13 mouse cellular contexts compared by ENCODE assay signal in genomic region chr6:97952845-97953244, GRCm38 (mm10).
DNase-seq lines count a peak whose midpoint lies in the region; ATAC-seq lines count a peak whose summit lies in the region.
"Had no signal": no experiment of that assay in that cellular context is flagged by ENCODE, and none has a peak within 500 bp of the region (broad histone marks: within the 10 kb centered on the region; RNA-seq: fewer than 3 reads in every experiment).

No protein-coding gene starts in this region.

- H3K36me3 ChIP-seq in heart, embryonic 10.5 days = no peaks in the 10 kb centered on the region
- no peaks in the 10 kb centered on the region for H3K36me3 ChIP-seq in heart, embryonic 11.5 days (ENCODE audit: control insufficient read depth, insufficient read depth, low read length)
- no peaks in the 10 kb centered on the region for H3K36me3 ChIP-seq in hindbrain, embryonic 12.5 days
- H3K36me3 ChIP-seq: liver, embryonic 15.5 days; stomach, embryonic 15.5 days had no signal

- H3K27ac ChIP-seq in heart, embryonic 10.5 days = no peak overlapping the region
- no peak overlapping the region for H3K27ac ChIP-seq in heart, embryonic 11.5 days (ENCODE audit: low read depth, low read length)
- H3K27ac ChIP-seq in hindbrain, embryonic 12.5 days = no peak overlapping the region
- H3K27ac ChIP-seq: liver, embryonic 15.5 days; stomach, embryonic 15.5 days had no signal

- WGBS in heart, embryonic 10.5 days = 57% methylated on average over 8 of the region's 8 CpGs
- WGBS in heart, embryonic 11.5 days (ENCODE audit: insufficient replicate concordance) = 61% methylated on average over 8 of the region's 8 CpGs
- 79% methylated on average over 8 of the region's 8 CpGs for WGBS in hindbrain, embryonic 12.5 days

- intact Hi-C loops in left cerebral cortex, postnatal 25 days (cut with DNase I) = no loop called here

- H3K4me3 ChIP-seq in heart, embryonic 10.5 days = no peak overlapping the region
- no peak overlapping the region for H3K4me3 ChIP-seq in heart, embryonic 11.5 days (ENCODE audit: low read depth, low read length)
- no peak overlapping the region for H3K4me3 ChIP-seq in hindbrain, embryonic 12.5 days
- H3K4me3 ChIP-seq: liver, embryonic 15.5 days; stomach, embryonic 15.5 days had no signal

- ATAC-seq in heart, embryonic 11.5 days (replicated peaks; ENCODE audit: insufficient number of reproducible peaks, low FRiP score, low TSS enrichment) = no peak
- no peak for ATAC-seq in hindbrain, embryonic 12.5 days (ENCODE audit: low FRiP score)
- ATAC-seq: inflammation-experienced regulatory T-cells, adult 6 months; midbrain, embryonic 16.5 days had no signal

- no peak overlapping the region for H3K9ac ChIP-seq in heart, embryonic 11.5 days (ENCODE audit: low read depth, low read length)
- no peak overlapping the region for H3K9ac ChIP-seq in hindbrain, embryonic 12.5 days
- H3K9ac ChIP-seq: liver, embryonic 15.5 days; stomach, embryonic 15.5 days had no signal

- no peak overlapping the region for H3K4me2 ChIP-seq in heart, embryonic 11.5 days
- no peak overlapping the region for H3K4me2 ChIP-seq in hindbrain, embryonic 12.5 days (replicated peaks)
- H3K4me2 ChIP-seq: liver, embryonic 15.5 days; stomach, embryonic 15.5 days had no signal

- no peaks in the 10 kb centered on the region for H3K27me3 ChIP-seq in heart, embryonic 10.5 days (ENCODE audit: insufficient read depth, poor library complexity, severe bottlenecking)
- H3K27me3 ChIP-seq in heart, embryonic 11.5 days (ENCODE audit: control insufficient read depth, insufficient read depth, low read length) = no peaks in the 10 kb centered on the region
- no peaks in the 10 kb centered on the region for H3K27me3 ChIP-seq in hindbrain, embryonic 12.5 days
- H3K27me3 ChIP-seq: liver, embryonic 15.5 days; stomach, embryonic 15.5 days had no signal

- no peaks in the 10 kb centered on the region for H3K9me3 ChIP-seq in heart, embryonic 10.5 days
- H3K9me3 ChIP-seq in heart, embryonic 11.5 days (replicated peaks; ENCODE audit: control insufficient read depth, low read length) = no peaks in the 10 kb centered on the region
- no peaks in the 10 kb centered on the region for H3K9me3 ChIP-seq in hindbrain, embryonic 12.5 days (replicated peaks)
- H3K9me3 ChIP-seq: liver, embryonic 15.5 days; stomach, embryonic 15.5 days had no signal

- H3K4me1 ChIP-seq in heart, embryonic 10.5 days = peaks cover 23% of the 10 kb centered on the region
- H3K4me1 ChIP-seq in heart, embryonic 11.5 days (ENCODE audit: control insufficient read depth, insufficient read depth, low read length) = peaks cover 8% of the 10 kb centered on the region; the same call in 1 of the 2 replicates
- no peaks in the 10 kb centered on the region; the same call in 1 of the 2 replicates for H3K4me1 ChIP-seq in hindbrain, embryonic 12.5 days
- H3K4me1 ChIP-seq: liver, embryonic 15.5 days; stomach, embryonic 15.5 days had no signal

- DNase-seq in heart, embryonic 10.5 days (ENCODE audit: low spot score) = peak; percentile 79
- DNase-seq in 3T3-L1 (ENCODE audit: low read depth, low spot score) (peak; percentile 99), adipocyte (ENCODE audit: low spot score) (peak; percentile 6)
- peak; percentile 10 to 52 for DNase-seq in left cerebral cortex, postnatal 25 days (ENCODE audit: low spot score in 2 of 2)
- no peak for DNase-seq in spleen, adult 18-20 months
- no peak for DNase-seq in spleen, adult 12 weeks (ENCODE audit: low spot score)
- DNase-seq: gastrocnemius, postnatal 25 days had no signal

Comparison
In these comparisons a context has a peak if more than half of its experiments do, and no peak if none do; other contexts are left out.
1. DNase-seq: peak in heart, embryonic 10.5 days (single experiment), 3T3-L1 (single experiment), adipocyte (single experiment) and left cerebral cortex, postnatal 25 days (2 of 2); none in spleen, adult 18-20 months (0 of 2) and spleen, adult 12 weeks (single experiment).